Mouse (Mus musculus) common myeloid progenitor, adult 5-6 weeks (primary cell): ENCODE data around the gene Tmprss15. TPM values are rescaled to one million over a fixed set of nuclear protein-coding genes. Genes with fewer than 3 reads are reported as not detected.
A peak's percentile ranks its signal among the peaks of the same experiment; 100 is the strongest.

Experiments used
- ATAC-seq: replicated peaks from 2 replicates; pipeline ENCODE4 v1.8.0; 2016; ENCODE audit warnings: low read depth, mild to moderate bottlenecking, moderate TSS enrichment, inconsistent platforms; ENCODE audit not compliant: poor library complexity, severe bottlenecking
- total RNA-seq: library from RNA; stranded (forward); fragments of 200-1000, 187-1606 nt; gene quantifications from 2 replicates; pipeline ENCODE4 v1.2.3, GENCODE M21; 2017

Gene Tmprss15
- not detected in 2 replicates for total RNA-seq

DNA sequence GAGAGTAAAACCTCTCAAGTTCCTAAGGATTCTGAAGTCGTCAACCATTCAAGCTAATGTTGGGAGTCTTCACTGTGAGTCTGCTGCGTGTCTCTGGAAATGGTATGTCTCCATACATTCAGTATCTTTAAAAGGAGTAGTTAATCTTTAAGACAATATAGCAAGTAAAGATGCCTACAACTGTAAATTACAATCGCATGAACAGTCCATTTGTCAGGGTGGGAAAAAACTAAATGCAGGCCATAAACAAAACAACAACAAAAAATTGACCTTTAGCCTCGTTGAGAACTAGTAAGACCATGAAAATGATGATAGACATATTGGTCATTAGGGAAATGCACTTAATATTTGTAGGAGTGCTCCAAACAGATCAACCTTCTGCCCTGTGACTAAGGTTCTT, at the start of gene Tmprss15:
Gene Tmprss15, minus strand, starts transcription at position 101 of the 400 bp plus-strand sequence.
- no peak for ATAC-seq

DNA sequence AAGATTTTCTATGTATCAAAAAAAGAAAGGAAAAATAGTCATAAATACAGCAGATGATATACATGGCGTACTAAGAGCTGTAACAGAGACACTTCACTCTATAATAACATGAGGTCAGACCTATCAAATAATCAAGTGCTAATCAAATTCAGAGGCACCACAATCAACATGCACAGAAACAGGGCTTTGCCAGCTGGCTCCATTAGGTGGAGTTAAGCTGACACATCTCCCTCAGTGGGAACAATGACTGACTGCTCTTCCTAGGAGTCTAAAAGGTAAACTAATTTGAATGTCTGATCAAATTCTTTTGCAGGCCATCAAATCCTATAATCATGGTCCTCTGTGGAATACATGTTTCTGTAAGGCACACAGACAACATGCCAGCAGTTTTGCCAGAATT, 24.0 kb upstream of the Tmprss15 start:
- ATAC-seq, result no peak

DNA sequence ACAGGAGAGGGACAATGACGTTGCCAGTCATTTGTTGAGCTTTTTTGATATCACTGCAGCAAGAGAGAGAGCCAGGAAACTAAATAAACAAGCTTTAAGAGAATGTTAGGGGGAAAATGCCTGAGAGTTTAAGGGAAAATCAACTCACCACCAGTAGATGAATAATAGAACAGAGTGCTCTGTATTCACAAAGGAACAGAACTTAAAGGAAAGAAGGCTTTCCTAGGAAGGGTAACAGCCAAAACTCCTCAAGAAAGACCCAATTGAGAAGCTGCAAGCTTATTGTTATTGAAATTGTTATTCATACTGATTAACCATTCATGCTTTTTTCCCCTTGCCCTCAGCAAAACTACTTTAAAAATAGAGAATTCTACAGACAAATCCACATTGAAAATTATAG, 18.6 kb upstream of the Tmprss15 start:
- ATAC-seq, result no peak

DNA sequence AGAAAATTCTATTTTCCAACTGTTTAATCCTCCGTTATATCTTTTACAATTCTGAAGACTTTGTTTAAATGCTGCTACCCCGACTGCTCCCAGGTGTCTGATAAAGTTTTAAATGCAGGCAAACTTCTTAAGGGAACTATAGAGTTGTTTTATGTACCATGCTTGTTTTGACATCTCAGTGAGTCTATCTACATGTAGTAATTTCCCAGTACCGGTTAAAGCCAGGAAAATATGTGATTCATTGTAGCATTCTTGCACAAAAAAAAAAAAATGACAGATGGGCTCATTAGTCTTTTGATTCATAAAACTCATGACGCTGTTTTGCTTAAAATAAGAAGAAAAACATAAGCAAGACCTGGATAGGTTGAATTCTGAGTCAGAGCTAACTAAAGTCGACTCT, 18.1 kb upstream of the Tmprss15 start:
- ATAC-seq, result no peak

DNA sequence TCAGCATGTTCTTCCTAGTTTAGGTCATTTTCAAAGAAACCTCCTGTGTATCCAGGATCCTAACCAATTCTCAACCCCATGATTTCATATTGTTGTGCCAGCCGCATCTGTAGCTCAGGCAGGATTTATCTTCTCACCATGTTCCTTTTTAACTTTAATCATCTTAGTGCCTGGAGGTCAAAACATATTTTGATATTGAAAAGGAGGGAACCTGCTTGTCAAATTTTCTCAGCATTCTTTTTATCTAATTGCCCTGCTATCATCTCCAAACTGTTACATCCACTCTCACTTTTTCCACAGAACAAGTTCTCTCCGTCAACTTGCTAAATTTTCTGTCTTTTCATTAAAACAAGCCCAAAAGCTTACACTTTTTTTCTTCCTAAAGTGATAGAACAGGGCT, 9.4 kb upstream of the Tmprss15 start:
- ATAC-seq, result no peak

DNA sequence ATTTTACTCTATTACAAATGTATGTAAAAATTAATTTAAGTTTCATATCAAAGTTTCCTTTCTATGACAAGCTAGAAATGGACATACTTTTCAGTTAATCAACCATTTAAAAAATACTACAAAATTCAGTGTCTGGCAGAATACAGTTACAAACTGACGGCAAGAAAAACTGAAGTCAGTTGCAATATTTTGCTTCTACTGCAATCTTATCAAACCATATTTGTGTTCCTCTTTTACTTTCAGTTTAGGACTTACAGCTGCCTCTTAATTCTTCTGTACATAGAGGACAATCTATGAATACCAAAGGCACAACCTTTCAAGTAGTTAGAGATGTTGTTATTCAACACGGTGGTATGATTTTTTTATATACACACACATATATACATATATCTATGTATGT, 7.4 kb upstream of the Tmprss15 start:
- ATAC-seq, result no peak

DNA sequence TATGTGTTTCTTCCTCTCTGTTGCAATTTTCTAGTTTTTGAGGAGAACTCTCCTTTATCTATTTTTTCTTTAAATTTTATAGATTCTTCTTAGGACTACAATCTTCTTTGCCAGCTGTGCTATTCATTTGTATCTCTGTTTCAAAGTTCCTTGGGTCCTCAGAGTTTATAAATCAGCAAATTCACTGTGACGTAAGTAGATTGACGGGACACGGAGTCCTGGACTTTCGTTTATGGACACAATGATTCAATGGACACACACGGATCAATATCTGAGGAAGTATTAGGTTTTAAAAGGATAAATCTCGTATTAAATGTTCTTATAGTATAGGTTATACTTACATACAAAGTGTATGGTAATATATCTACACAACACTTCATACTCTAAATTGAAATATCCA, 4.3 kb downstream of the Tmprss15 start:
- ATAC-seq, result no peak

DNA sequence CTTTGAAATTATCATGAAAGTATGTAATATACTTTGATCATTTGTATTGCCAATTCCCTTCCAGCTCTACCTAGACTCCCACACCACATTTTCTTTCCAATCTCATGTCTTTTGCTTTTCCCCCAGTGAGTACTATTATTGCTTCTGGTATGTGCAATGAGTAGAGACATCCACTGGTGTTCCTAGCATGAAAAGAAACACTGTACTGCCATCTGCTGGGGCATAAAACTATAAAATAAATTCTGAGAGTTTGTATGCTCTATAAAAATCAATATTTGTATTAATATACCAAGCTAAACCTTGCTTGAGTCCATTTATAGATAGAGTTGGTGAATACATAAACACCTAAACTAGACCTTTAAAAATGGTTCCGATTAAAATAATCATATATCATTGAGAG, 27.0 kb downstream of the Tmprss15 start:
- ATAC-seq, result no peak

DNA sequence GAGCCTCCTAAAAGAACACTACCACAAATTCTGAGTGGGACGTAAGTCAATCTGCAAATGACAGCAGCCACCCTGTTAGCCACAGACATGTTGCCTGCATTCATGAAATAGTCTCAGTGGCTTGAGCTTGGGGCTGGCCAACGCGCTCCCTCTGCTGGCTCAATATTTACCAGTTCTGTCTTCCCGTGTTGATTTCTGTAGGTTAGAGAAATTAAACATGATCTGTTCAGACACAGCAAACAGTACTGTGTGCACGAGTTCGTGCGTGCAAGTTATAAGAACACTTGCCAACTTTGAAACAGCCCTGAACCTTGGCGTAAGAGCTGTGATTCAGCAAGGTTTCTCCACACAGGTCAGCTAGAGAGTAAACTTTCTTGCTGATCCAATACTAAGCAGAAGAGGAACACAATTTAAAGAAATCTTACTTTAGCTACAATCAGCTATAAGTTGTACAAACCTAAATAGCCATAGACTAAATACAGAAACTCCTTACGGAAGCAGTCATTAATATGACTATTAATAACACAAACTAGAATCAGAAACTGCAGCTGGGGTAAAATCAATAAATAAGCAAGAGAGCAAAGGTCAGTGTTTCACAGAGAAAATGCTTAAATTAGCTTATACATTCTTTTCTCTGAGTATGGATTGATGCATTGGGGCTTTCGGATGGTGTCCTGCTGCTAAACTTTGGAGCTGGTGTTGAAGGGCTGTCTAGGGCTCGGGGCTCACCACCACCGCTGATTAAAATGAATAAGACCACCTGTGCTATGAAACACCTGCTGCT, 31.9 kb downstream of the Tmprss15 start:
- ATAC-seq, result no peak

DNA sequence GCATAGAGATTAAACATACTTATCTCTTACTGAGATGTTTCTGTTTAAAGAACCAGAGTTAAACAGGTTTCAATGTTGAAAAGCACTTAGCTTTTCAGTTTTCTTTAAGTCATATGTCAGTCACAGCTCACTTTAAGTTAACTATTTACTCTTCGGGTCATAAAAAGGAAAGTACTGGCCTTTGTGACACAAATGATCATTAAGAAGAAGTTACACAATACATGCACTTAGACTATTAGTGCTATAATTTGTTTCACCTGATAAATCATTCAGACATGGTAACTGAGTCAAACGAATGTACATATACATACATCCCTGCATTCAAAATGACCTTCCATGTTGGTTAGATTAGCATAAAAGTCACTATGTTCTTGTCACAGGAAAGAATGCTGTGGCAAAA, 58.3 kb downstream of the Tmprss15 start:
- no peak for ATAC-seq

DNA sequence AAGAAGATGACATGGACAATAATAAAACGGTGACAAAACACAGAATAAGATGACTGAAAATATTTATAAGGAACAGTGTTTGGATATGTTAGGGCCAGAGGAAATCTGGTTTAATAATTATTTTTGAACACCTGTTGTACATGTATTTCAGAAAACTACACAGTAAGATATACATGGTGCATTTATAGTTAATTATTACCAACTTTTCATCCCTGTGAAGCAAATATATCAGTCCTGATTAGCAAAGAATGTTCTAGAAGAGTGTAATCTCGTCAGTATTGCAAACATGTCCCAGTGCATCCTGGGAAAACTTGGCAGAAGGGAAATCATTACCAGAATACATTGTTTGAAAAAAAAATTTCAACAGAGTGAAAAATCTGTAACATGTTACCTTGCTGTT, 88.1 kb downstream of the Tmprss15 start:
- ATAC-seq, result no peak

DNA sequence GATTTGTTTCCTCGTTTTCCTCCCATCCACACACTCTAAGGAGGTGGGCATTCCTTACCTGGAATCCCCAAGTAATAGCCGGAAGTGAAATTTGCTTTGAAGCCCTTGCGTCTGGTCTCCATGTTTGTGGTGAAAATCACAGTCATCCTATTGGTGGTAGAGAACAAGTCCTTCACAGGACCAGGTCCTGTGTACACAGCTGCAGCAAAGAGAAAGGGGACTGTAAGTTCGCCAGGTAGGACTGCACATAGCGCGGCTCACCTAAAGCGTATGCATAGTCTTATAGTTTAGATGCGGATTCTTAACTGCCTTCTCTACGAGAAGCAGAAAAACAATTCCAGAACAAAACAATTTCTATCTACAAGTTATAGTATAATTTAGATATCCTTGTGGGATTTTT, 89.2 kb downstream of the Tmprss15 start:
- no peak for ATAC-seq

DNA sequence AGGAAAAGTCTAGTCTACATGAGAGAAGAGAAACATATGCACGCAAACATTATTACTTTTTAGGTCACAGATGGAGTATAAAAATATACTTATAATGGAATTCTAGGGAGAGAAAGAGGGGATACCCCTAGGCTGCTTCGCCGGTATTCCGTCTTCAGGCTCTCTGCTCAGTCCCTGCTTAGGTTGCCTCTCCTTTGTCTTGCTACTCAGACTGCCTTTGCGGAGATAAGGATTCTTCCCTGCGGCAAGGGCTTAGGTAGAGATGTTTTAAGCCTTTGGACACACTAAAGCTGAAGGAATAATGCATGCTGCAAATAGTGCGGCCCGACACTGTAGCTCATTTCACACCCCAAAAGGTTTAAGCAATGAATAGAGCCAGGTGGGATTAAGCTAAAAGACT, 114.5 kb downstream of the Tmprss15 start:
- no peak for ATAC-seq

DNA sequence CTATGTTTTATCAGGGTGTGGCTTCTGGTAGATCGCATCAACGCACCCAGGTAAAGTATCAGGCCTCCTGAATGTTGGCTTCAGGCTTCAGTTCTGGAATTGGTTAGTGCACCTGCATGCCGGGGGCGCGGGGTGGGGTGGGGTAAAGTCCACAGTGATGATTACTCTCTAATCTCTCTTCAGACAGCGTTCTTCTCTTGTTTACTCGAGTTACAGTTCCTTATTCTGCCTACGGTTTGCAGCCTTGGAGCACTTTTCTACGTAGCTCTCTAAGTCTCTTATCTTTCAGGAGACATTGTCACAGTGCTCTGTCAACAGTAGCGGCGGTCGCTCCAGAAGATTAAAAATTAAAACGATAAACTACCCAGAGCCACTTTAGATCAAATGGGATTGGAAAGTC, 116.8 kb downstream of the Tmprss15 start:
- no peak for ATAC-seq

DNA sequence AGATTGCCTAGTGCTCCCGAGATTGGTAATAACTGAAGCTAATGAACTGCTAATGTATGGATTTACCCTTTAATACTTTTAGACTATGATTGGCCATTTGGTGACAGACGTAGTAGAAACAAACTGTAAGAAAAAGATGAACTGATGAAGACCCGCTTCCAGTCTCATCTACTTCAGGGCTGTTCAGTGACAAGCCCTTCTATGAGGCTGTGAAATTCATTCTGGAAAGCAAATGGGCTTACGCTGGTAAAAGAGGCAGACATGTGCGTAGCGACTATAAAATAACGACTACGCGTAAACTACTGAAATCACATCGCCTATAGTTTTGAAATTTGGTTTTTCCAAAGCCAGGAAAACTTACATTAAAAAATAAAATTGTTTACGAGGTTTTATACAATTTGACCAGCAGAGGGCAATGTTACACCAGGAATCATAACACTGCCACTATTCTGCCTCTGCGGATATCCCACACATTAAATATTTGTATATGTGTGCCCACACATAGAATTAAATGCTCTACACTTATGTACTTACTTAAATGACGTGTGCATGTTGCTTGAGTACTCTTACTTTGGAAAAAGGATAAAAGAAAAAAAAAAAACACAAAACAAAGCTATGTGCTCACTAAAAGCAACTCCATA, 121.7 kb downstream of the Tmprss15 start:
- ATAC-seq, result peak; percentile 69

DNA sequence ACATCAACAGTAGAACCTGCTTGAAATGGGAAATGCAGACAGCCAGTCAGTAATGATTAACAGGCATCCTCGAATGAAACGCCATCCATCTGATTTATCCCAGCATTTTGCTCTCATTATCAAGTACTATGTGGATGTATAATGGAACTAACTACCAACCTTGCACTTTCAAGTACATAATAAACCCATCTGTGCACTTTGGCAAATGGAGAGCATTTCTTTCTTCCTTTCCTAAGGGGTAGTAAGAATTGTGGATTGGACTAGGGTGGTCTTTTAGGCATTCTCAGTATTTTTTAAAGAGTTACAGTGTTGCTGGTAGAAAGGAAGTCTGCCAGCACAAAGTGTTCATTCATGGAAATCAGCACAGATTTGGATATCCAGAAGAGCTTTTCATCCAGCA, 133.5 kb downstream of the Tmprss15 start:
- ATAC-seq, result no peak

DNA sequence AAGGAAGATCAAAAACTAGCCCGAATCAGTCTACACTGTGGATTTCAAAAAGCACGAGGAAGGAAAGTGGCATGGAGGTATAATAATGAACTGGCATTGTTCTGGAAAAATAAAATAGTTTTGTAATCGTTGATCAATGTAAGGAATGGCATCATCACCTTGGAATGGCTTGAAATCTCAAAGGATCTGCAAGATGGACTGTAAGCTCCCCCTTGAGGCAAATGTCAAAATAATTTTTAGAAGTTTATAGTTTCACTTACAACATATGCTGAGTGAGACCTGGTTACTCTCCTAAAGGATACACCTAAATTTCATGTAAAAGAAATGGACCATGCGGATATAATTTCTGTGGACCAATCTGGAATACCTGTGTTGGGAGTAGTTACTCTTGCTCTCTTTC, 140.5 kb downstream of the Tmprss15 start:
- ATAC-seq, result no peak

DNA sequence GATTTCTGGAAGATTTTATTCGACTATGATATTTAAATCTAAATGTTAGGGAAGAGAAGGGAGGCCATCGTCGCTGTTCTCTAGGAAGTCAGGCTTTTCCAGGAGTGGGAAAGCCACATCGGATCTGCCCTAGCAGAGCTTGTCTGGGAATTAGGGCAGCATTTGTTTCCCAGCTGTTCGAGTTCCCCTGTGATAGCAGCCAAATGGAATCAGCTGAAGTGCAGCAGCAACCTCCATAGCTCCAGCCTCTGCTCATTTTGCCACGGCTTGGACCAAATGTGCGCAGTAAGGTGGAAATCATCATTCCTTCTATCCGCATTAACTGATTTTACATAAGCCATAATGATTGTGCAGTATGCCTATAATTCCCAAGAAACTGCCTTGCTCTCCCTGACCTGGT, 153.1 kb downstream of the Tmprss15 start:
- ATAC-seq, result no peak

DNA sequence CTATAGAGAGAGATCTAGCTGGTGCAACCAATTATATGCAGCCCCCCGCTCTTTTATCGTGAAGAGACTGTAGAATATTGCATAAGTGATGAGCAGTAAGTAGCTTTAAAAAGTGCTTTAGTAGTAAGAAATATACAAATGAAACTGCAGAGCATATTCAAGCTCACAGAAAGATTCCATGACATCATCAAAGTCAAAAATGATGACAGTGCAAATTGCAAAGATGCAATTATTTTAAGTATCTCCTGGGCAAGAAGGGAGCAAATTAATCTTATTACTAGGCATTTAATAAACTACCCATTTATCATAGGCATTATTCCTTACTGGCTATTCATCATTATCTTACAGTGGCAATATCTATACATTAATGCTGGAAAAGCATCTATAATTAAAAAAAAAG, 156.6 kb downstream of the Tmprss15 start:
- no peak for ATAC-seq

DNA sequence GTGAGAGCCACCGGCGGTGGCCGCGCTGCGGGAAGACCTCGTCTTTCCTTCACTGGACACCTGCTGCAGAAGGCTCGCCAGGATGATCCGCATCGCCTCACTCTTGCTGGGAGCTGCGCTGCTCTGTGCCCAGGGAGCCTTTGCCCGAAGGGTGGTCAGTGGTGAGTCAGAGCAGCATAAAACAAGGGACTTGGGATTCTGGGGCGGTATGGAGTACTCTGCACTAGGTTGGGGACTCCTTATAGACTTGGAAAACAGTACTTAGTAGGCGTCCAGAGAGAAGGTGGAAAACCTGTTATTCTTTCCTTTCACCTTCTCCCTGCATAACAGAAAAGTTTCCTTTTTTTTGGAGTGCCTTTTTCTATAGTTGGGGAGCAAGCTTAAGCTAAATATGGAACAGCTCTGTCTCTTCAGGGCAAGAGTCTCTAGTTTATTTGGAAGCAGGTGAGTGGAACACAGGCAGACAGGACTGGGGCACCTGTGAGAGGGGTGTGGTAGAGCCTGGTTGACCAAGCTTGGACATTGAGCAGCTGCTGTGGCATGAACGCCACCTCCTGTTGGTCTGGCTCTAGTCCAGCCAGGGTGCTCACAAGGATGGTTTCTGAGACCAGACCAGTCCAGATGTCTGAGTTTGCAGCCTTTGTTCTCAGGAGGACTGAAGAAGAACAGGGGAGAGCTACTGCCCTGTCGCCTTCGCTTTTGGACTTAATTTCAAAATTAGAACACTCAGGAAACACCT, 159.4 kb downstream of the Tmprss15 start:
- 0 out of 2 replicates have a peak, but pooled peaks have one; percentile 15 for ATAC-seq
